Mouse (Mus musculus): ENCODE data around the gene Lef1. TPM values are rescaled to one million over a fixed set of nuclear protein-coding genes. Genes with fewer than 3 reads are reported as not detected.

Gene Lef1
- total RNA-seq, 2 experiments from 2014 or later = 10.8 to 12.9 TPM

Other genes starting within 250 kb of the Lef1 start
- gene Hadh, start 161.6 kb downstream of the Lef1 start, total RNA-seq (2021) = 100 to 1,000 TPM; 379 to 452 TPM
- 1 to 10 TPM; 8.7 to 9.5 TPM for gene Cyp2u1, start 192.8 kb downstream of the Lef1 start, total RNA-seq (2021)

All from adrenal gland, postnatal 4 days (tissue).